Mouse (Mus musculus): ENCODE measurements around the gene Adora1. TPM values are rescaled to one million over a fixed set of nuclear protein-coding genes. Genes with fewer than 3 reads are reported as not detected.

Gene Adora1
- polyA plus RNA-seq, 1 experiment: 13.5 TPM

DNA sequence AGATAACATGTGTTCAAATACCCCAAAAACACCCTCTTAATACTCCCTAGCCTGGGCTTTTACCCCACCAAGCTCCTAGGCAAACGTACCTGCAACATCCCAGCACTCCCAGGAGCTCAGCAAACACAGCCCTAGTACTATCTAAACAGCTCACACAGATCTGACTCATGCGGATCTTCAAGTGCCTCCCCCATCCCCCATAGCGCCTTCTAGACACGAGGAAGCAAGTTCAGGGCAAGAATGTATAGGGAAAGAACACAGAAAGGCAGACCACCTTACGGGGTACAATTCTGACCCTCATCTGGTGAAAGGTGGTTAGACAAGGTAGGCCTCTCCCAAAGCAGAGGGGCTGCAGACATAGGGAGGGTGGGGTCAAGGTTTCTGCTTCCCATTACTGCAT lies 29.1 kb downstream of the Adora1 start:
- H3K4me1 ChIP-seq (ENCODE audit: control insufficient read depth, insufficient read depth, low read length): no peaks in the 10 kb centered on the region
- H3K4me3 ChIP-seq (ENCODE audit: insufficient read depth, low read depth, low read length): no peak overlapping the region
- no peaks in the 10 kb centered on the region for H3K27me3 ChIP-seq (replicated peaks; ENCODE audit: control insufficient read depth, insufficient read depth, low read length)
- 62% methylated on average over 5 of the region's 5 CpGs for whole genome bisulfite sequencing
- TF ChIP-seq CTCF (conservative IDR thresholded peaks at IDR 0.05; ENCODE audit: insufficient read depth, insufficient read length, low read depth, low read length) (no peak), POLR2A (IDR thresholded peaks at IDR 0.05; ENCODE audit: low read depth, low read length) (no peak)
- H3K27ac ChIP-seq (ENCODE audit: insufficient read depth, low read depth, low read length): no peak overlapping the region
- no peaks in the 10 kb centered on the region for H3K36me3 ChIP-seq (ENCODE audit: control insufficient read depth, insufficient read depth, low read length)
- no peak for DNase-seq

DNA sequence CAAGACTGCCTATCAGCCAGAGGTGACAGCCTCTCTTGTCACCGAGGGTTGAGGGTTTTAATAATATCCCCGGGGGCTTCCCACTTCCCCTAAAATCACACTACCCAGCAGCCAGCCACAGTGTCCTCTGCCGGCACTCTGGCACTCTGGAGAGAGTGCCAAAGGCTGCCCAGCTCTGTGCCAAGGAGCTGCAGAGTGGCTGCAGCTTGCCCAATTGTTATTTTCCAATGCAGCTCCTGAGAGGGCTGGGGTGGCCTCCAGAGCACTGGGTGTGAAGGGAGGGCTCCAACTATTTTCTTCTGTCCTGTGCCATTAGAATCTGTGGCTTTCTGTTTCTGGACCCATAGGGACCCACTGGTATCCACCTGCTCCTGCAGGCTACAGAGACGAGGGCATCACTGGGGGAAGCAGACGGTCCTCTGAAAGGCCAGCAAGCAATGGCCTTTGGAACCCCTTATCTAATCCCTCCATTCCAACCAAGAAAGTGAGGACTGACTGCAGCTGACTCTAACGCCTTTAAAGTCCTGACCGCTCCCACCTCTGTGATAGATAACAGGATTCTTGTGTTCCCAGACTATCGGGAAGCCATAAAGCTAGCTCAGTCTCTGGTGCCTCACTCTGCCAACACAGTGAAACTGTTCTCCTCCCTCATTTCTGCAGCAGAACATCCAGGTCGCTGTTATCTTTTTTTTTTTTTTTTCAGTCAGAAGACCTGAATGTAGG lies 29.8 kb downstream of the Adora1 start:
- no peak for TF ChIP-seq POLR2A (IDR thresholded peaks at IDR 0.05; ENCODE audit: low read depth, low read length)
- no peak for TF ChIP-seq CTCF (conservative IDR thresholded peaks at IDR 0.05; ENCODE audit: insufficient read depth, insufficient read length, low read depth, low read length)
- no peak for DNase-seq
- WGBS: 75% methylated on average over 9 of the region's 9 CpGs

DNA sequence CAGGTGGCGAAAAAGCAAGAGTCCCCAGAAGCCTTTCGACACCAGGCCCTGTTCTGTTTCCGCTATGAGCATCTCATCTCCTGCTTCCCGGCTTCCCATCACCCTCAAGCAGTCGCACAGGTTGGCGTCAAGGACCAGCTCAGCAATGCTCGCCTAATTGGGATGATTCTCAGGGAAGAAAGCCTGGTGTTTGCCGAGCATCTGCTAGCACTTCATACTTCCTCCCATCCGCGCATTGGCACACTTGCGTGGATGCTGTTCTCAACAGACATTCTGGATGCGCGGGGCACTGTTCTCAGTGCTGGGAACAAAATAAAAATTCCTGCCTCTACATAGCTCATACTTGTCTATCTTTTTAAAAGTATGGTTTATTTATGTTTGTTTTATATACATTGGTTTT lies 31.0 kb downstream of the Adora1 start:
- no peak for DNase-seq
- H3K4me1 ChIP-seq (ENCODE audit: control insufficient read depth, insufficient read depth, low read length): no peaks in the 10 kb centered on the region
- H3K4me3 ChIP-seq (ENCODE audit: insufficient read depth, low read depth, low read length): no peak overlapping the region
- H3K27me3 ChIP-seq (replicated peaks; ENCODE audit: control insufficient read depth, insufficient read depth, low read length): no peaks in the 10 kb centered on the region
- H3K36me3 ChIP-seq (ENCODE audit: control insufficient read depth, insufficient read depth, low read length): no peaks in the 10 kb centered on the region
- TF ChIP-seq CTCF (conservative IDR thresholded peaks at IDR 0.05; ENCODE audit: insufficient read depth, insufficient read length, low read depth, low read length): no peak
- TF ChIP-seq POLR2A (IDR thresholded peaks at IDR 0.05; ENCODE audit: low read depth, low read length): no peak
- H3K27ac ChIP-seq (ENCODE audit: insufficient read depth, low read depth, low read length): no peak overlapping the region
- WGBS: 94% methylated on average over 13 of the region's 13 CpGs

More for the DNA sequence above, 29.8 kb downstream of the Adora1 start:
- H3K4me1 ChIP-seq (ENCODE audit: control insufficient read depth, insufficient read depth, low read length): no peaks in the 10 kb centered on the region
- no peak overlapping the region for H3K4me3 ChIP-seq (ENCODE audit: insufficient read depth, low read depth, low read length)
- no peaks in the 10 kb centered on the region for H3K27me3 ChIP-seq (replicated peaks; ENCODE audit: control insufficient read depth, insufficient read depth, low read length)
- no peaks in the 10 kb centered on the region for H3K36me3 ChIP-seq (ENCODE audit: control insufficient read depth, insufficient read depth, low read length)
- H3K27ac ChIP-seq (ENCODE audit: insufficient read depth, low read depth, low read length): no peak overlapping the region

DNA sequence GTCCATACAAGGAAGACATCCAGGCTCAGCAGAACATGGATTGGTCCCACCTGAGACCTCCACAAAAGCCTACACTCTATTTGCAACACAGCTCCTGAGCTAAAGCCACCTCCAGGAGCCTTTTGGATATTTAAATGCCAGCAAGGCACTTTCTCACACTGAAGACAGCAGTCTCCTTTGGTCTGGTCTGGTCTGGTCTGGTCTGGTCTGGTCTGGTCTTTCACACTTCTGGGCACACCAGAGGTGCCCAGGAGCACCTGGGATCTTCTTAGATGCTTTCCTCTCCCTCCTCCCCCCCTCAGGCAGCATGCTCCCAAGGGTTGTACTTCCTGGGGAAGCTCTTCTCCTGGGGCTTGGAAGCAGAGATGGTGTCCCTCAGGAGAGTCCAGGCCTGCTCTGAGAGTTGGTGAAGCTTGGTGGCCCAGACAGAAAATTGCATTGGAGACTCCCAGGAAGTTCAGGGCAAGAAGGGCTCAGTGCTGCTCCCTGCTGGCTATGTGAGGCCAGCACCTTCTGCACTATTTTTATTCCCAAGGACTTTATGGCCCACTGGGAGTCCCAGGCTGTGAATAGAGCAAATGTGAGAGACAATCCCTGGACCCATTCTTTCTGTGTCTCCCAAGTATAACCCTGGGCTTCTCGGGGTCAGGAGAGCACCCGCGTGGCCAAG lies 33.3 kb downstream of the Adora1 start:
- TF ChIP-seq CTCF (conservative IDR thresholded peaks at IDR 0.05; ENCODE audit: insufficient read depth, insufficient read length, low read depth, low read length): peak; percentile 70
- TF ChIP-seq POLR2A (IDR thresholded peaks at IDR 0.05; ENCODE audit: low read depth, low read length): no peak
- Histone ChIP-seq H3K36me3 (ENCODE audit: control insufficient read depth, insufficient read depth, low read length) (no peaks in the 10 kb centered on the region), H3K27ac (ENCODE audit: insufficient read depth, low read depth, low read length) (no peak overlapping the region), H3K4me1 (ENCODE audit: control insufficient read depth, insufficient read depth, low read length) (no peaks in the 10 kb centered on the region), H3K27me3 (replicated peaks; ENCODE audit: control insufficient read depth, insufficient read depth, low read length) (no peaks in the 10 kb centered on the region), H3K4me3 (ENCODE audit: insufficient read depth, low read depth, low read length) (no peak overlapping the region)
- DNase-seq: peak; percentile 47
- WGBS: 40% methylated on average over 3 of the region's 3 CpGs

DNA sequence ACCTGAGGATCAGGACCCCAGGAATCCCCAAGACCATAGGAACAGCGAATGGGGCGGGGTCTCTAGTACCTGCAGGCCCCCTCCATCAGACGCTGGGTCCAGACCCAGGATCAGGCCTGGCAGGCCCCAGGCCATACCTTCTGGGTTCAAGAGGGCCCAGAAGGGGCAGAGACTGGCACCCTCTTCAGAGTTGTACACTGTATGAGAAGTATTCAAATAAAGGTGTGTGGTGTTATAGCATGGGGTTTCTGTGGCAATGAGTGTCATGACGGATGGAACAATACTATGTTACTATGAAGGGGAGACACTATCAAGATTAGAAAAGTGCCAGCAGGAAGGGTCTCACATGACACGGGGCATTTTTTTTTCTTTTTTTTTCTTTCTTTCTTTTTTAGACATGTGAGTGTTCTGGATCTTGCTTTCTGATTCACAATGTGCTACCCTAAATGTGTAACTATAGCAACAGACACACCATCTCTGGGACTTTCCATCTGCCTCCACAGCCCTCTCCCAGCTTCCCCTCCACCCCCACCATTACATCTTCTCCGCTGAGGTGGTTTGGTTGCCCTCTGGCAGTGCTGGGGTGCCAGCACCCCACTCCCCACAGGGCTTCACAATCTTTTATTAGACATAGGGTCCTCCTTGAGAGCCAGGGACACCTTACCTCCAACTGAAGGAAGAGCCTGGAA lies 34.1 kb downstream of the Adora1 start:
- Histone ChIP-seq H3K27ac (ENCODE audit: insufficient read depth, low read depth, low read length) (no peak overlapping the region), H3K27me3 (replicated peaks; ENCODE audit: control insufficient read depth, insufficient read depth, low read length) (no peaks in the 10 kb centered on the region), H3K4me1 (ENCODE audit: control insufficient read depth, insufficient read depth, low read length) (no peaks in the 10 kb centered on the region), H3K4me3 (ENCODE audit: insufficient read depth, low read depth, low read length) (no peak overlapping the region), H3K36me3 (ENCODE audit: control insufficient read depth, insufficient read depth, low read length) (no peaks in the 10 kb centered on the region)
- DNase-seq: no peak
- 92% methylated on average over 6 of the region's 6 CpGs for WGBS
- no peak for TF ChIP-seq CTCF (conservative IDR thresholded peaks at IDR 0.05; ENCODE audit: insufficient read depth, insufficient read length, low read depth, low read length)
- TF ChIP-seq POLR2A (IDR thresholded peaks at IDR 0.05; ENCODE audit: low read depth, low read length): no peak

DNA sequence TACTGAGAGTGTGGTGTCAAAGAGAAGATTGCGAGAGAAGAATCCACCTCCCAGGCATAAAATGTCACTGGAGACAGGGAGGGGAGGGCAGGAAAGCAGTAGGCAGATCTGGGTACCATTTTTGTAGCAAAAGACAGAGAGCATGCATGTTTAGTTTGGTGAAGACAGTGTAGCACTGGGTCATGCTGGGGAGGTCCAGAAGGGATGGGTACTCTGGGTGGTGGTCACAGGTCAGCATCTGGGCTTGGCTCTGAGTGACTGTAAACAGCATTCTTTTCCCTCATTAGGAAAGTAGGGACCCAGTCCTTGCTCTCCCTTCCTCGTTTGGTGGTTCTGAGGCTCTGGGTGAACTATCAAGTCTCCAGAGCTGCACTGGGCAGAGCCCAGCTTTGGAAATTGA lies 34.8 kb downstream of the Adora1 start:
- Histone ChIP-seq H3K27ac (ENCODE audit: insufficient read depth, low read depth, low read length) (no peak overlapping the region), H3K36me3 (ENCODE audit: control insufficient read depth, insufficient read depth, low read length) (no peaks in the 10 kb centered on the region), H3K4me3 (ENCODE audit: insufficient read depth, low read depth, low read length) (no peak overlapping the region), H3K4me1 (ENCODE audit: control insufficient read depth, insufficient read depth, low read length) (no peaks in the 10 kb centered on the region), H3K27me3 (replicated peaks; ENCODE audit: control insufficient read depth, insufficient read depth, low read length) (no peaks in the 10 kb centered on the region)
- no peak for DNase-seq
- TF ChIP-seq POLR2A (IDR thresholded peaks at IDR 0.05; ENCODE audit: low read depth, low read length) (no peak), CTCF (conservative IDR thresholded peaks at IDR 0.05; ENCODE audit: insufficient read depth, insufficient read length, low read depth, low read length) (no peak)
- WGBS: 71% methylated on average over 2 of the region's 2 CpGs
